Mouse (Mus musculus) stomach, postnatal 0 days (tissue): ENCODE results near the gene Rab11fip4. TPM values are rescaled to one million over a fixed set of nuclear protein-coding genes. Genes with fewer than 3 reads are reported as not detected.
A peak's percentile ranks its signal among the peaks of the same experiment; 100 is the strongest.

ENCODE experiments used
- ATAC-seq: fragments of 200-750 bp; cut with Nextera tagmentation; 2 replicates; pipeline ENCODE4 v1.8.0; 2017; ENCODE audit not compliant: low FRiP score, low TSS enrichment
- DNase-seq: peaks from one replicate; pipeline ENCODE4 v3.0.0-alpha.2; 2016; ENCODE audit warnings: low spot score
- H3K27ac ChIP-seq: fragments of 300-500 bp; sonication (generic); replicated peaks from 2 replicates; pipeline ENCODE4 v1.5.1; 2014; ENCODE audit warnings: mild to moderate bottlenecking, control low read depth
- H3K27me3 ChIP-seq: fragments of 300-500 bp; sonication (generic); 2 replicates; pipeline ENCODE4 v1.6.1; 2014; ENCODE audit warnings: low read length; ENCODE audit not compliant: control insufficient read depth, insufficient read depth
- H3K36me3 ChIP-seq: fragments of 300-500 bp; sonication (generic); 2 replicates; pipeline ENCODE4 v1.6.1; 2014; ENCODE audit warnings: low read length, mixed read lengths; ENCODE audit not compliant: control insufficient read depth, insufficient read depth
- H3K4me1 ChIP-seq: fragments of 300-500 bp; sonication (generic); replicated peaks from 2 replicates; pipeline ENCODE4 v1.6.1; 2014; ENCODE audit warnings: antibody characterized with exemption; ENCODE audit not compliant: control insufficient read depth, insufficient read depth
- H3K4me2 ChIP-seq: fragments of 300-500 bp; sonication (generic); replicated peaks from 2 replicates; pipeline ENCODE4 v1.6.1; 2014; ENCODE audit warnings: low read depth, mild to moderate bottlenecking, control low read depth, moderate library complexity
- H3K4me3 ChIP-seq: fragments of 300-500 bp; sonication (generic); 2 replicates; pipeline ENCODE4 v1.5.1; 2014; ENCODE audit warnings: low read depth, low read length, control low read depth
- H3K9ac ChIP-seq: fragments of 300-500 bp; sonication (generic); 2 replicates; pipeline ENCODE4 v1.6.1; 2014; ENCODE audit warnings: mild to moderate bottlenecking, low read length, control low read depth, mixed read lengths
- H3K9me3 ChIP-seq: fragments of 300-500 bp; sonication (generic); 2 replicates; pipeline ENCODE4 v1.6.1; 2016; ENCODE audit warnings: low read length; ENCODE audit not compliant: control insufficient read depth
- CTCF ChIP-seq: IDR thresholded peaks from 2 replicates; pipeline ENCODE4 v1.5.1; 2016; ENCODE audit warnings: antibody characterized with exemption, low read depth, mild to moderate bottlenecking, moderate library complexity
- EP300 ChIP-seq: optimal IDR thresholded peaks from 2 replicates; pipeline ENCODE3; 2016; ENCODE audit warnings: antibody characterized with exemption
- WGBS: fragments of 180-500 bp; shearing (Covaris S2); extraction: QIAGEN DNeasy Blood & Tissue Kit; methylation state at CpG from one replicate; pipeline ENCODE4 v1.1.7; 2014; 5-methylcytosine and 5-hydroxymethylcytosine counted together
- polyA plus RNA-seq: library from polyadenylated mRNA; unstranded; fragments of >200 nt; fragmentation: Nextera tagmentation; extraction: Ambion mirVana; gene quantifications from 2 replicates; pipeline ENCODE4 v1.2.1, GENCODE M21; 2015

The Rab11fip4 gene
- polyA plus RNA-seq, 1 experiment from 2014 or later: 0.98 TPM

GRCm38 (mm10) chr11:79581257-79581656 lies 9.8 kb upstream of the Rab11fip4 start:
- H3K9me3 ChIP-seq: no peaks in the 10 kb centered on the region
- H3K9ac ChIP-seq: no peak overlapping the region
- H3K4me3 ChIP-seq: no peak overlapping the region
- H3K4me2 ChIP-seq: no peak overlapping the region
- no peak for DNase-seq
- no peaks in the 10 kb centered on the region for H3K4me1 ChIP-seq
- TF ChIP-seq CTCF (no peak), EP300 (no peak)
- peaks cover 3% of the 10 kb centered on the region for H3K36me3 ChIP-seq
- no peaks in the 10 kb centered on the region for H3K27me3 ChIP-seq
- H3K27ac ChIP-seq: no peak overlapping the region
- no peak for ATAC-seq
- 72% methylated on average over 6 of the region's 6 CpGs for WGBS

DNA sequence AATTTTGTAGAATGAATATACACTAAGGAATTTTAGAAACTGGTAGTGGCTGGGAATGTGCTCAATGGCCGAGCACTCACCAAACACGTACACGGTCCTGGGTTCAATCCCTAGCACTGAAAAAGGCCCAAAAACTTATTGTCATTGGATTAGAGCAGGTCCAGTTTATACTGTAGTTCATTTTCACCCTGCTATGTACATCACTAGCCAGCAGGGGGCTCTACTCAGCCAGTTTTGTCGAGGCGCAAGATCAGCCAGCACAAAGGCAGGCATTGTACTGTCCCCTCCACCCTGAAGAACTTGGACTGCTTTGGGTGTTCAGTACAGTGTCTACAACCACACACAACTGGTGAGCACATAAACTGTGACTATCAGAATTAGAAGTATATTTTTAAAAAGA lies 6.8 kb upstream of the Rab11fip4 start:
- H3K4me2 ChIP-seq: no peak overlapping the region
- ATAC-seq: peak; percentile 79
- no peak overlapping the region for H3K9ac ChIP-seq
- peaks cover 3% of the 10 kb centered on the region for H3K36me3 ChIP-seq
- DNase-seq: peak; percentile 68
- no peak overlapping the region for H3K4me3 ChIP-seq
- H3K4me1 ChIP-seq: no peaks in the 10 kb centered on the region
- no peak overlapping the region for H3K27ac ChIP-seq
- H3K27me3 ChIP-seq: peaks cover 3% of the 10 kb centered on the region; the same call in 1 of the 2 replicates
- 7% methylated on average over 5 of the region's 5 CpGs for WGBS
- H3K9me3 ChIP-seq: no peaks in the 10 kb centered on the region
- TF ChIP-seq EP300: no peak
- peak; percentile 93 for TF ChIP-seq CTCF

DNA sequence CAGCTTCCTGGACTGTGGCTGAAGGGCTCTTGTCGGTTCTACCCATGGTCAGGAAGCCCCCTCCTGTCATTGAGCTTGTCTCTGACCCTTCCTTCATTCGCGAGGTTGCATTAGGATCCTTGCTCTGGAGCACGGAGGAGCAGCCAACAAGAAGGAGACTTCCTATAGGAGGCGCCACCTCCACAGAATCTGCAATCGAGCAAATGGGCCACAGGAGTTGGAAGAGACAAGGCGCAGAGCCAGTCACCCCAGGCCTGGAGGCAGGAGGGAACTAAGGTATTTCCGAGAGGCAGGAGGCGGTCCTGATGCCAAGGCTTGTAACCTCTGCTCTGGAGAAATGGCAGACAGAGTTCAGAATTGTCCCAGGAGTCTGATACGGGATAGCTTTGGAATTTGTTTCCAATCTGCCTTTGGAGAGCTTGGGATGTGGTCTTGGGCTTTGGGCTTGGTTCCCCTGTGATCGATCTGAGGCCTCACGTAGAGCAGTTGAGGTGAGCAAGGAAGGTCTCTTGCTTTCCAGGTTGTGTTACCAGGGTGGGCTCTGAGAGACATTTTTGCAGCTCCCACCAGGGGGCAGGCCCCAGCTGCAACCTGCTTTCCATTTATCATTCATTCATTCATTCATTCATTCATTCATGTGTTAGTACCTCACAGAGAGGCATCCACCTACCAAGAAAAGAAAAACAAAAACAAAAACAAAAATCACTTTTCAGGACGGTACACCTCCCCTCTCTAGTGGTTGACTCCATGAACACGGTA lies 1.5 kb upstream of the Rab11fip4 start:
- no peak overlapping the region for H3K9ac ChIP-seq
- no peaks in the 10 kb centered on the region for H3K36me3 ChIP-seq
- DNase-seq (peak; percentile 54), ATAC-seq (no peak)
- H3K4me1 ChIP-seq: no peaks in the 10 kb centered on the region
- H3K9me3 ChIP-seq: no peaks in the 10 kb centered on the region
- H3K27ac ChIP-seq: no peak overlapping the region
- 55% methylated on average over 14 of the region's 14 CpGs for WGBS
- H3K4me2 ChIP-seq: no peak overlapping the region
- no peak overlapping the region for H3K4me3 ChIP-seq
- TF ChIP-seq CTCF (peak; percentile 63), EP300 (no peak)
- H3K27me3 ChIP-seq: peaks cover 9% of the 10 kb centered on the region; the same call in 1 of the 2 replicates

- H3K4me1 ChIP-seq: no peaks in the 10 kb centered on the region
- H3K4me2 ChIP-seq: peak overlapping the region; percentile 84
- TF ChIP-seq EP300 (no peak), CTCF (no peak)
- no peaks in the 10 kb centered on the region for H3K9me3 ChIP-seq
- H3K27ac ChIP-seq: no peak overlapping the region
- peak overlapping the region; percentile 47 for H3K4me3 ChIP-seq
- H3K27me3 ChIP-seq: peaks cover 9% of the 10 kb centered on the region; the same call in 1 of the 2 replicates
- no peaks in the 10 kb centered on the region for H3K36me3 ChIP-seq
- 0 out of 2 replicates have a peak, but pooled peaks have one; percentile 19 for ATAC-seq
- H3K9ac ChIP-seq: no peak overlapping the region
- DNase-seq: no peak
- 40% methylated on average over 5 of the region's 5 CpGs for WGBS
Observed at GRCm38 (mm10) chr11:79591591-79591975, 571 bp downstream of the Rab11fip4 start.

DNA sequence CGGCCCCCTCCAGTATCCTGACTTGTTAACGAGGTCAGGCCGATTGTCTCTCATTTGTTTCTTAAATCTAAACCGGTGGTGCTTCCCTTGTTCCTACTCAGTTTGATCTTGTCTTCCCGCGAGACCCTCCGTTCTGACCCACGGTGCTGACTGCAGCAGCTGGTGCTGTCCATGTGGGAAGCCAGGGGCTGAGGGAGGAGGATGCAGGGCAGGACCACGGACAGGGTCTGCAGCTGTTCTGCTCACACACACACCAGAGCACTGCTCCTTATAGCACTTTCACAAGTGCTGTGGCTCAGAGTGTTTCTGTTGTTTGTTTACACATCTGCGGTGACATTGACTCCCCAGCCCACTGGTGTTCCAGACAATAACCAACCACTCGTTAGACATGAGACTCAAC lies 2.5 kb downstream of the Rab11fip4 start:
- Histone ChIP-seq H3K9ac (no peak overlapping the region), H3K27me3 (peaks cover 9% of the 10 kb centered on the region; the same call in 1 of the 2 replicates), H3K4me1 (no peaks in the 10 kb centered on the region), H3K4me2 (no peak overlapping the region), H3K9me3 (no peaks in the 10 kb centered on the region), H3K4me3 (no peak overlapping the region), H3K27ac (no peak overlapping the region), H3K36me3 (no peaks in the 10 kb centered on the region)
- DNase-seq (no peak), ATAC-seq (no peak; the same call in 1 of the 2 replicates)
- TF ChIP-seq CTCF: no peak
- TF ChIP-seq EP300: no peak
- WGBS: 35% methylated on average over 11 of the region's 11 CpGs

DNA sequence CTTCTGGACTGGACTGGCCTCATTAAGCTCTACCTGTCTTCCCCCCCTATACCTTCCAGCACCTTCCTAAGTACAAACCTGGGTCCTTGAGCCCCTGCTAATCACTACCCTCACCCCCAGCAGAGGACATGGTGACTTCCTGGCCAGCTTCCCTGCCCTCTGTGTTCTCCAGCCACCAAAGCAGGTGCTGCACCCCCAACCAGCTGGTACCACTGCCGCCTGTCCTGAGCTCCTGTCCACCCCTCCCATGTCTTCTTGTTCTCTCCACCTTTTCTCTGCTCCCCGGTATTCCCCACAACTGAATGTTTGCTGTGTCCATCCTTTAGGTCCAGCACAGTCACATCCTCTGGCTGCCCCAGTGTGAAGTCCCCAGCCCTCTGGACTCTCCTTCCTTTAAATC lies 19.4 kb downstream of the Rab11fip4 start:
- Histone ChIP-seq H3K27me3 (no peaks in the 10 kb centered on the region), H3K36me3 (no peaks in the 10 kb centered on the region), H3K4me3 (no peak overlapping the region), H3K9me3 (no peaks in the 10 kb centered on the region), H3K4me1 (peaks cover 5% of the 10 kb centered on the region; the same call in 1 of the 2 replicates), H3K9ac (no peak overlapping the region), H3K27ac (no peak overlapping the region), H3K4me2 (no peak overlapping the region)
- TF ChIP-seq EP300 (no peak), CTCF (no peak)
- WGBS: 73% methylated on average over 2 of the region's 2 CpGs
- ATAC-seq (no peak), DNase-seq (no peak)
